Mouse (Mus musculus): ENCODE results near the gene Fndc8. TPM values are rescaled to one million over a fixed set of nuclear protein-coding genes. Genes with fewer than 3 reads are reported as not detected.

Fndc8 gene
- polyA plus RNA-seq, 1 experiment = not detected

GRCm38 (mm10) chr11:82947457-82947856, 55.5 kb downstream of the Fndc8 start:
- TF ChIP-seq CTCF (IDR thresholded peaks at IDR 0.05; ENCODE audit: borderline replicate concordance, extremely low read depth, insufficient read depth, insufficient read length) = no peak
- no peak for TF ChIP-seq POLR2A (IDR thresholded peaks at IDR 0.05; ENCODE audit: borderline replicate concordance, extremely low read depth, insufficient read depth, insufficient read length, poor library complexity, severe bottlenecking)
- no peak for DNase-seq (ENCODE audit: low read depth)

GRCm38 (mm10) chr11:82949036-82949435, 57.1 kb downstream of the Fndc8 start:
- DNase-seq (ENCODE audit: low read depth) = no peak

More at GRCm38 (mm10) chr11:82949036-82949435, 57.1 kb downstream of the Fndc8 start:
- TF ChIP-seq CTCF (IDR thresholded peaks at IDR 0.05; ENCODE audit: borderline replicate concordance, extremely low read depth, insufficient read depth, insufficient read length) (no peak), POLR2A (IDR thresholded peaks at IDR 0.05; ENCODE audit: borderline replicate concordance, extremely low read depth, insufficient read depth, insufficient read length, poor library complexity, severe bottlenecking) (no peak)

Other genes with a start within 250 kb of the Fndc8 start
- gene Cct6b, start 127.8 kb upstream of the Fndc8 start, polyA plus RNA-seq (2012; rRNA removed) = 0.16 and 0.20 TPM in 2 replicates
- 13.6 and 13.8 TPM in 2 replicates for gene Zfp830, start 127.8 kb upstream of the Fndc8 start, polyA plus RNA-seq (2012; rRNA removed)
- gene Lig3, start 111.0 kb upstream of the Fndc8 start, polyA plus RNA-seq (2012; rRNA removed) = 43.9 and 46.2 TPM in 2 replicates
- gene Rffl, start 20.9 kb upstream of the Fndc8 start, polyA plus RNA-seq (2012; rRNA removed) = 5.7 and 7.6 TPM in 2 replicates
- 9.5 and 9.7 TPM in 2 replicates for gene Rad51d, start 1.5 kb upstream of the Fndc8 start, polyA plus RNA-seq (2012; rRNA removed)
- 59.1 and 92.3 TPM in 2 replicates for gene Nle1, start 16.3 kb downstream of the Fndc8 start, polyA plus RNA-seq (2012; rRNA removed)
- gene Unc45b, start 18.4 kb downstream of the Fndc8 start, polyA plus RNA-seq (2012; rRNA removed) = 1.1 and 1.5 TPM in 2 replicates
- 0.57 and 1.0 TPM in 2 replicates for gene Slfn5, start 59.2 kb downstream of the Fndc8 start, polyA plus RNA-seq (2012; rRNA removed)
- 2.3 TPM in 2 replicates for gene Slfn9, start 99.7 kb downstream of the Fndc8 start, polyA plus RNA-seq (2012; rRNA removed)
- gene Slfn8, start 128.7 kb downstream of the Fndc8 start, polyA plus RNA-seq (2012; rRNA removed) = 0.09 and 0.11 TPM in 2 replicates
- gene Slfn2, start 173.0 kb downstream of the Fndc8 start, polyA plus RNA-seq (2012; rRNA removed) = 0.53 and 0.77 TPM in 2 replicates
- gene Slfn1, start 224.7 kb downstream of the Fndc8 start, polyA plus RNA-seq (2012; rRNA removed) = 0.07 TPM in 1 of 2 replicates, not detected in the other